Mouse (Mus musculus) spleen, adult 2 months (tissue): ENCODE data around the gene Morn1.

ENCODE experiments used
- CTCF ChIP-seq: fragments of 200-500 bp; IDR thresholded peaks from 2 replicates; pipeline ENCODE4 v1.5.1; 2011; ENCODE audit warnings: mild to moderate bottlenecking, inconsistent platforms; ENCODE audit not compliant: insufficient read depth, insufficient read length, insufficient replicate concordance; ENCODE audit errors: extremely low read depth
- POLR2A ChIP-seq: fragments of 200-500 bp; IDR thresholded peaks from 2 replicates; pipeline ENCODE4 v1.6.1; 2011; ENCODE audit warnings: low read depth, low read length, inconsistent platforms

- TF ChIP-seq CTCF (no peak), POLR2A (no peak)
Observed at GRCm38 (mm10) chr4:155143411-155143810, 57.0 kb downstream of the Morn1 start.
